Mouse (Mus musculus) heart, adult 2 months (tissue): ENCODE data around the gene Jazf1. TPM values are rescaled to one million over a fixed set of nuclear protein-coding genes. Genes with fewer than 3 reads are reported as not detected.

ENCODE experiments used
- DNase-seq, 2 experiments: peaks; one replicate each; pipeline ENCODE4 v3.0.0; 2021
- H3K27ac ChIP-seq: fragments of 200-600 bp; 2 replicates; pipeline ENCODE4 v1.8.1; 2022
- H3K27me3 ChIP-seq: fragments of 200-500 bp; 2 replicates; pipeline ENCODE4 v1.6.1; 2012; ENCODE audit warnings: mild to moderate bottlenecking, low read length, inconsistent platforms, mixed read lengths; ENCODE audit not compliant: control insufficient read depth, insufficient read depth
- H3K36me3 ChIP-seq: fragments of 200-500 bp; 2 replicates; pipeline ENCODE4 v1.6.1; 2012; ENCODE audit warnings: low read length, inconsistent platforms; ENCODE audit not compliant: control insufficient read depth, insufficient read depth
- H3K4me1 ChIP-seq: fragments of 200-500 bp; 2 replicates; pipeline ENCODE4 v1.6.1; 2011; ENCODE audit warnings: low read length; ENCODE audit not compliant: control insufficient read depth, insufficient read depth
- H3K4me3 ChIP-seq: fragments of 200-600 bp; 2 replicates; pipeline ENCODE4 v1.8.1; 2022
- H3K79me2 ChIP-seq: fragments of 200-500 bp; replicated peaks from 2 replicates; pipeline ENCODE4 v1.6.1; 2012; ENCODE audit warnings: mild to moderate bottlenecking, inconsistent platforms, low read length, moderate library complexity, mixed read lengths; ENCODE audit not compliant: control insufficient read depth, insufficient read depth
- H3K9ac ChIP-seq: fragments of 200-500 bp; 2 replicates; pipeline ENCODE4 v1.6.1; 2012; ENCODE audit warnings: low read depth, mild to moderate bottlenecking, control low read depth, inconsistent platforms, low read length, mixed read lengths
- CTCF ChIP-seq: fragments of 200-600 bp; IDR thresholded peaks from 2 replicates; pipeline ENCODE4 v1.8.1; 2022; ENCODE audit warnings: antibody characterized with exemption, mild to moderate bottlenecking, moderate library complexity
- EP300 ChIP-seq: fragments of 200-500 bp; IDR thresholded peaks from 2 replicates; pipeline ENCODE4 v1.6.1; 2011; ENCODE audit warnings: low read depth, low read length, control low read depth; ENCODE audit not compliant: insufficient read depth
- POLR2A ChIP-seq: fragments of 200-500 bp; IDR thresholded peaks from 2 replicates; pipeline ENCODE4 v1.6.1; 2011; ENCODE audit warnings: mild to moderate bottlenecking, low read depth, low read length, control low read depth; ENCODE audit not compliant: insufficient read depth
- WGBS: fragments of 180-500 bp; shearing (Covaris S2); methylation state at CpG from one replicate; pipeline ENCODE4 v1.1.7; 2018; 5-methylcytosine and 5-hydroxymethylcytosine counted together
- intact Hi-C: fragments of 180-260 bp; cut with DNase I; formaldehyde crosslinking; loops from one replicate; pipeline ENCODE4 v1.15.1; 2025
- polyA plus RNA-seq: library from polyadenylated mRNA; depleted of rRNA; stranded (reverse); fragments of >200 nt; gene quantifications from 2 replicates; pipeline ENCODE4 v1.2.3, GENCODE M21; 2012
- total RNA-seq, 2 experiments: library from RNA; stranded (reverse); gene quantifications; 2 replicates each; pipeline ENCODE4 v1.2.3; 2021

Jazf1 gene
- total and polyA plus RNA-seq, 3 experiments, result 1.2 to 2.6 (median 1.4) TPM

DNA sequence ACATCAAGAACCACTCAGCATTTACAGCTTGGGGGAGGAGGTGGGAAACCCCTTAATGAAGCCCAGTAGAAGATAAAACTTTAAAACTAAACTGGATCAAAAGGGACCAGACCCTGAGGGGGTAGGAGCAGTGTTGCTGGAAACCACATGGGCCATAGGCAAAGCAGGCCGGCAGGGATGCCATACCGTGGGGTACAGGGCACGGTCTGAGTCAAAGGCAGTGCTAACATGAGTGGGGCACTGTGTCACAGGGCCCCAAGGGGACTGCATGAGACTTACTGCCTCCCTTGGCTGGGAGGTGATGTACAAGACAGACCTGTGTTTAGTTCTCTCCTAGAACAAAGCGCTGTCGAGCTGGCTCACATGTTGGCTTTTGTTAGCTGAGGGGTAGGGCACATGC is 288.9 kb downstream of the Jazf1 start:
- no peak overlapping the region for H3K27ac ChIP-seq
- H3K4me1 ChIP-seq, result no peaks in the 10 kb centered on the region
- no peak overlapping the region for H3K4me3 ChIP-seq
- TF ChIP-seq CTCF (no peak), POLR2A (no peak), EP300 (no peak)
- no peaks in the 10 kb centered on the region for H3K79me2 ChIP-seq
- intact Hi-C loops, result no loop called here
- H3K9ac ChIP-seq, result no peak overlapping the region
- H3K27me3 ChIP-seq, result no peaks in the 10 kb centered on the region
- H3K36me3 ChIP-seq, result no peaks in the 10 kb centered on the region
- WGBS, result 88% methylated on average over 5 of the region's 5 CpGs
- no peak for DNase-seq

- no peaks in the 10 kb centered on the region for H3K27me3 ChIP-seq
- DNase-seq, result no peak
- no peaks in the 10 kb centered on the region for H3K4me1 ChIP-seq
- H3K36me3 ChIP-seq, result no peaks in the 10 kb centered on the region
- H3K9ac ChIP-seq, result no peak overlapping the region
- no peak for TF ChIP-seq CTCF
- no peak for TF ChIP-seq EP300
- TF ChIP-seq POLR2A, result no peak
- H3K27ac ChIP-seq, result no peak overlapping the region
- intact Hi-C loops, result no loop called here
- H3K4me3 ChIP-seq, result no peak overlapping the region
- WGBS, result 95% methylated on average over 5 of the region's 5 CpGs
- H3K79me2 ChIP-seq, result no peaks in the 10 kb centered on the region
Observed at GRCm38 (mm10) chr6:52778523-52778922, 289.9 kb downstream of the Jazf1 start.

DNA sequence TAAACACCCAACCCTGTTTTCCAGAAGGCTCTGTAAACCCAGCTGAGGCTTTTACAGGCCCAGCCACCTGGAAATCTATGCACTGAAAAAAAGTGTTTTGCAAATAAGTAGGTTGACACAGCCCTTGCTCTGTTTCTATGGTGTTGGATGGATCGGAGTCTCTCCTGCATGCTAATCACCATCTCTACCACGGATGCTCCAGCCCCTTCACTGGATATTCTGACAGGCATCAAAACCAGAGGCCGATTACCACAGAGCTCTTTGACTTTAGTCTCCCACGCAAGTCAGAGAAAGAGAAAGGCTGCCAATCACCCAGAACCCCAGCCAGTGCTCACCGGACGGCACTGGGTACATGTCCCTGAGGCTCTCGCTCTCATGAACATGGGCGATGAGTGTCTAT is 291.4 kb downstream of the Jazf1 start:
- DNase-seq, result no peak
- Histone ChIP-seq H3K27me3 (no peaks in the 10 kb centered on the region), H3K36me3 (no peaks in the 10 kb centered on the region), H3K9ac (no peak overlapping the region), H3K4me1 (no peaks in the 10 kb centered on the region), H3K4me3 (no peak overlapping the region), H3K79me2 (no peaks in the 10 kb centered on the region), H3K27ac (no peak overlapping the region)
- 95% methylated on average over 8 of the region's 8 CpGs for WGBS
- TF ChIP-seq CTCF (no peak), EP300 (no peak), POLR2A (no peak)
- intact Hi-C loops, result no loop called here

GRCm38 (mm10) chr6:52775956-52776355 is 292.5 kb downstream of the Jazf1 start:
- WGBS, result 85% methylated on average over 8 of the region's 8 CpGs
- DNase-seq, result no peak

GRCm38 (mm10) chr6:52775350-52775749 is 293.1 kb downstream of the Jazf1 start:
- Histone ChIP-seq H3K9ac (no peak overlapping the region), H3K27me3 (no peaks in the 10 kb centered on the region), H3K36me3 (no peaks in the 10 kb centered on the region), H3K4me3 (no peak overlapping the region), H3K27ac (no peak overlapping the region), H3K4me1 (no peaks in the 10 kb centered on the region), H3K79me2 (no peaks in the 10 kb centered on the region)
- 62% methylated on average over 3 of the region's 3 CpGs for whole genome bisulfite sequencing
- intact Hi-C loops, result no loop called here
- no peak for DNase-seq
- TF ChIP-seq POLR2A, result no peak
- TF ChIP-seq CTCF, result no peak
- no peak for TF ChIP-seq EP300

More at GRCm38 (mm10) chr6:52775956-52776355, 292.5 kb downstream of the Jazf1 start:
- Histone ChIP-seq H3K4me3 (no peak overlapping the region), H3K79me2 (no peaks in the 10 kb centered on the region), H3K4me1 (no peaks in the 10 kb centered on the region), H3K27ac (no peak overlapping the region), H3K27me3 (no peaks in the 10 kb centered on the region), H3K36me3 (no peaks in the 10 kb centered on the region), H3K9ac (no peak overlapping the region)
- intact Hi-C loops, result no loop called here
- TF ChIP-seq EP300 (no peak), POLR2A (no peak), CTCF (no peak)

GRCm38 (mm10) chr6:52773132-52773531 is 295.3 kb downstream of the Jazf1 start:
- H3K36me3 ChIP-seq, result peaks cover 2% of the 10 kb centered on the region; the same call in 1 of the 2 replicates
- intact Hi-C loops, result no loop called here
- 84% methylated on average over 5 of the region's 5 CpGs for WGBS
- H3K79me2 ChIP-seq, result no peaks in the 10 kb centered on the region
- no peak overlapping the region for H3K27ac ChIP-seq
- H3K4me3 ChIP-seq, result no peak overlapping the region
- no peak overlapping the region for H3K9ac ChIP-seq
- TF ChIP-seq POLR2A, result no peak
- TF ChIP-seq EP300, result no peak
- no peak for TF ChIP-seq CTCF
- DNase-seq, result no peak
- no peaks in the 10 kb centered on the region for H3K27me3 ChIP-seq
- H3K4me1 ChIP-seq, result no peaks in the 10 kb centered on the region

- Histone ChIP-seq H3K9ac (no peak overlapping the region), H3K27ac (no peak overlapping the region), H3K79me2 (no peaks in the 10 kb centered on the region), H3K36me3 (peaks cover 2% of the 10 kb centered on the region; the same call in 1 of the 2 replicates), H3K4me1 (no peaks in the 10 kb centered on the region), H3K4me3 (no peak overlapping the region), H3K27me3 (no peaks in the 10 kb centered on the region)
- intact Hi-C loops, result no loop called here
- 81% methylated on average over 1 of the region's 1 CpGs for WGBS
- no peak for DNase-seq
- TF ChIP-seq EP300 (no peak), CTCF (no peak), POLR2A (no peak)
Observed at GRCm38 (mm10) chr6:52770789-52771188, 297.6 kb downstream of the Jazf1 start.
